Mouse (Mus musculus): ENCODE results near the gene Arnt2. TPM values are rescaled to one million over a fixed set of nuclear protein-coding genes. Genes with fewer than 3 reads are reported as not detected.

Arnt2 gene
- polyA plus RNA-seq, 1 experiment from 2014 or later = 3.4 TPM

DNA sequence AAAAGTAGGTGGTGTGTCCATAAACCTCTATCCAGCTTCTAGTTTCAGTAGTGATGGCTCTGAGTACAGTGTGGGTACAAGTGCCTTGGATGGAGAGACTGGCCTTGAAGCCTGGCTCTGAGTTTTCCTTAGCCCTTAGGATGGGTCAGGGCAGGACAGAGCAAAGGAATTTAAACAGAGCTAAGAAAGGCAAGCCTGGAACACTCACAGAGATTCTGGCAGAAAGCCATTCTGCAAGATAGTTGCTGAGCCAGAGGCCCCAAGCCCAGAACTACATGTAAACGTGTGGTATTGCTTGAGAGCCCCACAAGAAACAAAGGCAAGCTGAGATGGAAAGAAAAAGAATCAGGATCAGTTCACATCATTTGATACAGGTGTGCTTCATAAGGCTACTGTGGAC lies 70.8 kb downstream of the Arnt2 start:
- no peak for ATAC-seq (ENCODE audit: extremely low read depth, insufficient number of reproducible peaks, low FRiP score, low TSS enrichment)
- Histone ChIP-seq H3K27ac (replicated peaks) (peak overlapping the region; percentile 67), H3K4me1 (peaks cover 58% of the 10 kb centered on the region), H3K4me2 (no peak overlapping the region), H3K4me3 (no peak overlapping the region), H3K9ac (no peak overlapping the region), H3K9me3 (no peaks in the 10 kb centered on the region), H3K36me3 (peaks cover 11% of the 10 kb centered on the region), H3K27me3 (replicated peaks) (no peaks in the 10 kb centered on the region)
- 12% methylated on average over 1 of the region's 1 CpGs for WGBS

DNA sequence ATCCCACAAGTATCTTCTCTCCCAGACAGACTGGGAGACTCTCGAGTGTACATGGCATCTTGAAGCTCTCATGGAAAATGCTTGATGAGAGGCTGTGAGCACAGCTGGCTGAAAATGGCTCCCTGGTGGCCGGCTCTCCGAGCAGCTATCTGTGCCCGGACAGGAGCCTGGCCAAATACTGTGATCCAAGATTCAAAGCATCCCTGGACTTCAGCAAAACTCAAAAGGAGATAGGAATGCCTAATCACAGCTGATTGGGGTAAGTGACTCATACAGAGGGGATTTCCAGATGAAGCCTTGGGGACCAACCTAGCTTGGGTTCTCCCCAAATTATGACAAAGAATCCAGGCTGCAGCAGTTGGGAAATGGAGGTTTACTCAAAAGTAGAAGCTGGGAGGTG lies 72.2 kb downstream of the Arnt2 start:
- WGBS = 56% methylated on average over 4 of the region's 4 CpGs
- Histone ChIP-seq H3K9me3 (no peaks in the 10 kb centered on the region), H3K4me2 (no peak overlapping the region), H3K36me3 (no peaks in the 10 kb centered on the region), H3K27me3 (replicated peaks) (no peaks in the 10 kb centered on the region), H3K27ac (replicated peaks) (peak overlapping the region; percentile 86), H3K9ac (no peak overlapping the region), H3K4me3 (no peak overlapping the region), H3K4me1 (peaks cover 72% of the 10 kb centered on the region)
- no peak for ATAC-seq (ENCODE audit: extremely low read depth, insufficient number of reproducible peaks, low FRiP score, low TSS enrichment)

DNA sequence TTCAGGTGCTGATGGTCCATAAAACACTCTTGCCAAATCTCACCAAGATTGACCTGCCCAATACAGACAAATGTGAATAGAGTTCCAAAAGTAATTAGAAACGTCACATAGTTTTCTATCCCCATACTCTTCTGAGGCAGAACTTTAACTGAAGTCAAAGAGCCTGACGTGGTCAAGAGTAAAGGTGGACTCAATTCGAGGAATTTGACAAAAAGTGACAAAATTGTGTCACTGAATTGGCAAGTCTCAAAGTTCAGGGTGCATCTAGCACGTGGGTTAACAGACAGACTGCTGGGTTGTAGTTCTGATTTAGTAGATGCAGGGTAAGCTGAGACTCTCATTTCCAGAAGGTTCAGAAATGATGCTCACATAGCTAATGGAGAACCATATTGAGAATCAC lies 73.1 kb downstream of the Arnt2 start:
- ATAC-seq (ENCODE audit: extremely low read depth, insufficient number of reproducible peaks, low FRiP score, low TSS enrichment) = no peak
- peaks cover 81% of the 10 kb centered on the region for H3K4me1 ChIP-seq
- 77% methylated on average over 4 of the region's 4 CpGs for WGBS

DNA sequence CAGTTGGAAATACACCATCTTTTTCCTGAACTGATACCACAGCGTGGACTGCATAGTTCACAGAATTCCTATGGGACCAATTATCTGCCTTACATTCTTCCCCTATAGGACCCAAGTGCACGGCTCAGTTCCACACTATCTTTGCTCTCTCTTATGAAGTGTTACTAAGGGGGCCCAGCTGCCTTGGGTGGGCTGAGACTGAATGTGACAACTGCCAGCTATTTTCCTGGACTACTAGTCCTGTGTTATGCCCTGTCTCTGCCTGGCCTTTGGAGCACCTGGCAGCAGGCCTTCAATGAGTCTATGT lies 73.4 kb downstream of the Arnt2 start:
- H3K27ac ChIP-seq (replicated peaks) = peak overlapping the region; percentile 86
- H3K9me3 ChIP-seq = no peaks in the 10 kb centered on the region
- 8% methylated on average over 2 of the region's 2 CpGs for WGBS
- no peak overlapping the region for H3K4me3 ChIP-seq
- no peak overlapping the region for H3K4me2 ChIP-seq
- no peak overlapping the region for H3K9ac ChIP-seq
- H3K4me1 ChIP-seq = peaks cover 84% of the 10 kb centered on the region
- no peaks in the 10 kb centered on the region for H3K27me3 ChIP-seq (replicated peaks)
- ATAC-seq (ENCODE audit: extremely low read depth, insufficient number of reproducible peaks, low FRiP score, low TSS enrichment) = no peak
- no peaks in the 10 kb centered on the region for H3K36me3 ChIP-seq

More for the DNA sequence above, 73.1 kb downstream of the Arnt2 start:
- Histone ChIP-seq H3K9ac (no peak overlapping the region), H3K4me2 (no peak overlapping the region), H3K4me3 (no peak overlapping the region), H3K9me3 (no peaks in the 10 kb centered on the region), H3K27me3 (replicated peaks) (no peaks in the 10 kb centered on the region), H3K36me3 (no peaks in the 10 kb centered on the region), H3K27ac (replicated peaks) (peak overlapping the region; percentile 86)

DNA sequence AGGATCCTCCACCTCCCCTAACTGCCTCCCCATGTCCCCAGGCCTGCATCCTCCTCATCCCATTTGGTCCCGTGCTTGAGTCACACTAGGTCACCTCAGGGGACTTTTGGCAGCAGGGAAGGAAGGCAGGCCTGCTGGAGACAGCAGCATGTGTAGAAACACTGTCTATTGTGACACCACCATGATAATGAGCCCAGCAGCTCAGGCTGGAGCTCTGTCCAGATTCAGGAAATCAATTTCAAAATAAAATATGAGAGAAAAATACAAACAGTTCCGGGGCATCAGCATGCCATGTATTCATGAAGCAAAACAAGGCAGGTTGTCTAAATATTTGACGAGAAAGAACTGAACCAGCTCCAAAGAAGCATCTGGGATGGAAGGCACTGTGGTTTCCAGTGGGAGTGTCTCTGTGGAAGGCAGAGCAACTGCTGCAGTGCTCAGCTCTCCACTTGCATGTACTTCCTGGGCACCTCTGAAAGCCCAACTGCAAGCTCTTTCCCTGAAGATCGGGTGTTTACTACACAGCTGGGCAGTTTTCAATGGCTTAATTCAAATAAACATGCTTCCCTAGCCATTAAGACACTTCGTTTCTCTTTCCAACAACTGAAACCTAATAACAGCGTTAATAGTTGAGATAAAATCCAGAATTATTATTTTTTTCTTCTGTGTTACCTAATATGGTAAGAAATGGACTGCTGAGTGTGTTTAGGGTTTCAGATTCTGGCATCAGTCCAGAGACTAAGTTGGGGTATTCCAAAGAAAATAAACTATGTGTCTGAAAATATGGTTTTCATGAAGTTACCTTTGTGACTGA lies 74.0 kb downstream of the Arnt2 start:
- H3K4me3 ChIP-seq = no peak overlapping the region
- no peaks in the 10 kb centered on the region for H3K9me3 ChIP-seq
- H3K27me3 ChIP-seq (replicated peaks) = no peaks in the 10 kb centered on the region
- no peaks in the 10 kb centered on the region for H3K36me3 ChIP-seq
- H3K27ac ChIP-seq (replicated peaks) = peak overlapping the region; percentile 86
- peaks cover 88% of the 10 kb centered on the region for H3K4me1 ChIP-seq
- ATAC-seq (ENCODE audit: extremely low read depth, insufficient number of reproducible peaks, low FRiP score, low TSS enrichment) = no peak
- 52% methylated on average over 6 of the region's 6 CpGs for WGBS
- H3K9ac ChIP-seq = peak overlapping the region; percentile 54; the same call in 1 of the 2 replicates
- no peak overlapping the region for H3K4me2 ChIP-seq

DNA sequence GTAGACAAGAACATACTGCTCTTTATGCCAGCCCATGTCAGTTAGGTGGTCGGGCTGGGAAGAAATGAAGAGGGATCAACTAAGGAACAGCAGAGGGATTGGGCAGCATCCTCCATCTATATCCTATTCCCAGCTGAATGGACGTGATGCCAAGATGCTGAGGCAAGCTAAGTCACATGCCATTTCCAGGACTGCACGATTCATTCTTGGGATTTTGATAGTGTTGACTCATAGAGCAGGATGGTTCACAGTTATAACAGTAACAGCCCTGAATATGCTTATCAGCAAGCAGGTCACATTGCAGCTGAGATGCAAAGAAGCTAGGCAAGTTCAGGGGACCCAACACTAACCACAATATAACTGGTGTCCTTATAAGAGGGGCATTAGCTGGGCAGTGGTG lies 76.0 kb downstream of the Arnt2 start:
- H3K4me1 ChIP-seq = peaks cover 93% of the 10 kb centered on the region
- H3K27me3 ChIP-seq (replicated peaks) = no peaks in the 10 kb centered on the region
- H3K36me3 ChIP-seq = no peaks in the 10 kb centered on the region
- 54% methylated on average over 3 of the region's 3 CpGs for WGBS
- no peak for ATAC-seq (ENCODE audit: extremely low read depth, insufficient number of reproducible peaks, low FRiP score, low TSS enrichment)
- H3K4me2 ChIP-seq = no peak overlapping the region
- no peak overlapping the region for H3K4me3 ChIP-seq
- H3K9me3 ChIP-seq = no peaks in the 10 kb centered on the region
- H3K27ac ChIP-seq (replicated peaks) = peak overlapping the region; percentile 58
- no peak overlapping the region for H3K9ac ChIP-seq

DNA sequence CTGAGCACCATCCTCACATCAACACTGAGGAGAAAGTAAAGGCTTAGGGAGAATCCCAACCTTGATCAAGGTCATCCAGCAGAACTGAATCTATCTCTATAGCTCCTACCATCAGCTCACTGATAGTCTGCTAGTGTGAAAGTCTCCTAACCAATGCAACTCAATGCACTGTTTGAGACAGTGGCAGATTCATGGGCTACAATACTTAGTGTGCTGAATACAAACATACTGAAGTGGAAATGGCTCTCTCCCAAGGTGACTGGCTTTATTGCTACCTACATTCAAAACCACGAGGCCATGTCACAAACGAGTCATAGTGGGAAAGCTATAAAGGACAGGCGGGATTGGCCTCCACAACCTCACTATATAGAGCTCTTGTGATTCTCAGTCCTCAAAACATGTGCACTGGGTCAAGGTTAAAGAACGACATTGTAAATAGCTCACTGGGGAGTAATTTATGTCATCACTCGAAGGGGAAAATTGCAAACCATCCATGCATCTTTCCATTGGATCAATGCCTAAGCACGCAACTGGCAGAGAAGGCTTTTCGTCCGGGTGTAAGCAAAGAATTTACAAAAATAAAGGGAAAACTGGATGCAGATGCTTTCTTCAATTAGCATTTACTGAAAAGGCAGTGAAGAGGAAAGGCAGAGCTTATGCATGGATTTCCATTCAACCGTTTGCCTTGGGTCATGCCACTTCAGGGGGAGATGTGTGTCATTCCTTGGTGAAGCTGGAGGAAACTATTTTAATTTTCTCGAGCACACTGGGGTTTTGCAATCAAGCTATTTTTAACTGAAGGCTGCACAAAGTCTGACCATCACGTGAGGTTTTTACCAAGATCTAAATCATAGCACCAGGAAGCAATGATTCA lies 77.4 kb downstream of the Arnt2 start:
- WGBS = 54% methylated on average over 11 of the region's 11 CpGs
- Histone ChIP-seq H3K9ac (no peak overlapping the region), H3K9me3 (no peaks in the 10 kb centered on the region), H3K36me3 (no peaks in the 10 kb centered on the region), H3K4me2 (no peak overlapping the region), H3K4me1 (peaks cover 93% of the 10 kb centered on the region), H3K4me3 (no peak overlapping the region), H3K27me3 (replicated peaks) (no peaks in the 10 kb centered on the region), H3K27ac (replicated peaks) (peak overlapping the region; percentile 65)
- no peak for ATAC-seq (ENCODE audit: extremely low read depth, insufficient number of reproducible peaks, low FRiP score, low TSS enrichment)

DNA sequence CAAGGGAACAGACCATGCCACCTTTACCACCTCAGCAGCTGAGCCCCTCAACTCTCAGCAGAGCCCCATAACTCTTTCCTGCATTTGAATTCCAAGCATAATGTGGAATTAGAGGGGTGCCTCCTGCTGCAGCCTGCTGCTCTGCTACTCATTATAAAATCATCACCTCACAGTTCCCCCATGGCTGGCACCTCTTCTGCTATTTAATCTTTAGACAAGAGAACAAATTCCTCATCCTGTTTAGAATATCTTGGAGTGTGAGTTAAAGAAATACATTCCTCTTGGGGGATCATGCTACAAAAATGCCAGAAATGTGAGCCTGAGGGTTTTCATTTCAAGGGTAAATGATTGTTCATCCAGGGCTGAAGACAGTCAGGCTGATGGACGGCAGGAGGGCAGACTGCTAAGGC lies 80.8 kb downstream of the Arnt2 start:
- Histone ChIP-seq H3K36me3 (no peaks in the 10 kb centered on the region), H3K4me3 (no peak overlapping the region), H3K4me2 (peak overlapping the region; percentile 8; the same call in 1 of the 2 replicates), H3K9ac (peak overlapping the region; percentile 17; the same call in 1 of the 2 replicates), H3K9me3 (no peaks in the 10 kb centered on the region), H3K27ac (replicated peaks) (peak overlapping the region; percentile 78), H3K27me3 (replicated peaks) (no peaks in the 10 kb centered on the region), H3K4me1 (peaks cover 62% of the 10 kb centered on the region)
- no peak for ATAC-seq (ENCODE audit: extremely low read depth, insufficient number of reproducible peaks, low FRiP score, low TSS enrichment)
- 6% methylated on average over 1 of the region's 1 CpGs for WGBS

DNA sequence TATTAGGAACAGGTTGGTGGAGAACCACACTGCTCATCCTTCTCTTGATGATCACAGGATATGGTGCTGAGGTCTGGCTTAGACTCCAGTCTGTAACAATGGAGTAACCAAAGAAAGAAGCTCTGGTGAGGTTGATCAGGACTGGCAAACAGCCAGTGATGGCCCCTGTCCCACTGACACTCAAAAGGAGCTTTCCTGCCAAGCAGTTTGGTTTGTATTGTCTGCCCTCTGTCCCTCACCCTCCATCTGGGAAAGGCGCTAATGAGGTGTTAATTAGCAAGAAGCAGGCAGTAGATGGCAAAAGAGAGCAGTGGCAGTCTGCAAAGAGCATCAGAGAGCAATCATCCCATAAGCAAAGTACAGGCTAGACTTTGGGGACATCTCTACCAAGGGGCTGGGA lies 81.2 kb downstream of the Arnt2 start:
- WGBS = 26% methylated on average over 1 of the region's 1 CpGs
- Histone ChIP-seq H3K27me3 (replicated peaks) (no peaks in the 10 kb centered on the region), H3K9ac (peak overlapping the region; percentile 17; the same call in 1 of the 2 replicates), H3K9me3 (no peaks in the 10 kb centered on the region), H3K4me3 (no peak overlapping the region), H3K4me1 (peaks cover 58% of the 10 kb centered on the region), H3K27ac (replicated peaks) (peak overlapping the region; percentile 78), H3K36me3 (no peaks in the 10 kb centered on the region), H3K4me2 (peak overlapping the region; percentile 8; the same call in 1 of the 2 replicates)
- ATAC-seq (ENCODE audit: extremely low read depth, insufficient number of reproducible peaks, low FRiP score, low TSS enrichment) = no peak

DNA sequence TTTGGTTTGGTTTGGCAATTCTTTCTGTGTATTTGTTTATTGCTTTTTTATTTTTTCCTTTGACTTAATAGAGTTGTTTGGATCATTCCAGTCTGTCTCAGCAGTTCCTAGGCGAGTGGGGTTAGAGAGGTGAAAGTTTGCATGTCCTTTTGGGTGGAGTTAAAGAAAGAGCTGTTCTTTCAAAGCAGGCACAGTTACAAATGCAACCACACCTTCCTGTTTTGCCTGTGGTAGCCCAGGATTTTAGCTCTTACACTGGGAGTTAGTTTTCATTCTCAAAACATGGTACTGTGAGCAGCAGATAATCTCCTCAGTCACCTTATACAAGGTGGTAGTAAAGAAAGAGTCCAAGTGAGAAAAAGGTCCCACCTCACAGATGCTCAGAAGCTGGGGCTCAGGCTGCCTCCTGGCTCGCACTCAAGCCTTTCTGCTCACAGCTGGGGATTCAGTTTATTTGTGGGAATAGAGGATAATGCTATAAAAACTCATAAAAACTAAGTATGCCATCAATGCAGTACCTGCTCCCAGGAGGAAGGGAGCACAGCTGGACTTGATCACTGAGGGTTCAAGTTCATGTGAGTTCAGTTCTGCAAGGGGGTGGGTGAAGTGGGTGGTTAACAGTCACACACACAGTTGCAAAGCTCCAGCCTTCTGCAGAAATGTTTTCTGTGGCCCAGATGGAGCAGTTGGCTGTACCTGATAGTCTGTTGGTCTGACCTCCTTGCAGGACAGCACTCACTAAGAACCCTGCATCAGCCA lies 84.2 kb downstream of the Arnt2 start:
- no peaks in the 10 kb centered on the region for H3K27me3 ChIP-seq (replicated peaks)
- peaks cover 30% of the 10 kb centered on the region for H3K4me1 ChIP-seq
- ATAC-seq (ENCODE audit: extremely low read depth, insufficient number of reproducible peaks, low FRiP score, low TSS enrichment) = no peak
- H3K9me3 ChIP-seq = no peaks in the 10 kb centered on the region
- WGBS = 75% methylated on average over 2 of the region's 2 CpGs
- H3K4me2 ChIP-seq = no peak overlapping the region
- no peak overlapping the region for H3K27ac ChIP-seq (replicated peaks)
- no peak overlapping the region for H3K9ac ChIP-seq
- no peak overlapping the region for H3K4me3 ChIP-seq
- no peaks in the 10 kb centered on the region for H3K36me3 ChIP-seq

DNA sequence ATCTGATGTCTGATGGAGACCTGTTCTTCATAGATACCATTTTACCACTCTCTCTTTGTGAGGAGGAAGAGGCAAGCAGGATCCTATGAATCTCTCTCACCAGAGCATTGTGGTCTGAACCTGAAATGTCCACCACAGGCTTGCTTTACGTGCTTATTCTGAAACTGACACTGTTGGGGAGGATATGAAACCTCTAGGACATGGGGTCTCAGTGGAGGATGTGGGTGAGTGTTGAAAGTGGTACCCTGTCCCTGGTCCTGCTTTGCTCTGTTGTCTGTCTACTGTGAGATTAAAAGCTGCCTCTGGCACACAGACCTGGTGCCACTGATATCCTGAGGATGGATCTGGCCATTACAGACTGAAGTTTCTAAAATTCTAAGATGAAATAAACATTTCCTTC lies 88.4 kb downstream of the Arnt2 start:
- ATAC-seq (ENCODE audit: extremely low read depth, insufficient number of reproducible peaks, low FRiP score, low TSS enrichment) = no peak
- no peak overlapping the region for H3K9ac ChIP-seq
- no peaks in the 10 kb centered on the region for H3K36me3 ChIP-seq
- H3K27ac ChIP-seq (replicated peaks) = no peak overlapping the region
- no peaks in the 10 kb centered on the region for H3K9me3 ChIP-seq
- no peak overlapping the region for H3K4me3 ChIP-seq
- no peaks in the 10 kb centered on the region for H3K27me3 ChIP-seq (replicated peaks)
- H3K4me1 ChIP-seq = no peaks in the 10 kb centered on the region
- H3K4me2 ChIP-seq = no peak overlapping the region
- WGBS = 68% methylated on average over 1 of the region's 1 CpGs

All from heart, embryonic 13.5 days (tissue).